Comparison of ENCODE assay signal across 8 mouse cellular contexts in genomic region chr2:136148999-136149398, GRCm38 (mm10).
A peak's percentile ranks its signal among the peaks of the same experiment; 100 is the strongest.
DNase-seq lines count a peak whose midpoint lies in the region; ATAC-seq and TF ChIP-seq lines count a peak whose summit lies in the region.

No protein-coding gene starts in this region.

- H3K27me3 ChIP-seq in midbrain, embryonic 14.5 days (ENCODE audit: control insufficient read depth, insufficient read depth, low read length), result no peaks in the 10 kb centered on the region
- H3K27me3 ChIP-seq in spleen, adult 2 months (ENCODE audit: control insufficient read depth, insufficient read depth, low read length), result no peaks in the 10 kb centered on the region

- peak; percentile 97 for ATAC-seq in granulocyte monocyte progenitor cell, adult 5-6 weeks (replicated peaks; ENCODE audit: poor library complexity, severe bottlenecking)
- ATAC-seq in midbrain, embryonic 14.5 days (ENCODE audit: low FRiP score, low TSS enrichment), result peak; percentile 84

- no peak overlapping the region for H3K9ac ChIP-seq in midbrain, embryonic 14.5 days (replicated peaks; ENCODE audit: low read length)

- no peak for TF ChIP-seq POLR2A in spleen, adult 2 months (IDR thresholded peaks at IDR 0.05; ENCODE audit: low read depth, low read length)

- peak; percentile 52; the same call in 1 of the 2 replicates for TF ChIP-seq CTCF in spleen, adult 2 months (IDR thresholded peaks at IDR 0.05; ENCODE audit: extremely low read depth, insufficient read depth, insufficient read length, insufficient replicate concordance)

- no peaks in the 10 kb centered on the region for H3K4me1 ChIP-seq in midbrain, embryonic 14.5 days (ENCODE audit: control insufficient read depth, insufficient read depth, low read length)
- H3K4me1 ChIP-seq in spleen, adult 2 months (ENCODE audit: control insufficient read depth, insufficient read depth, insufficient read length), result no peaks in the 10 kb centered on the region

- peak; percentile 55 for DNase-seq in gastrocnemius, adult 18-20 months (ENCODE audit: low spot score)
- no peak for DNase-seq in gastrocnemius, postnatal 25 days
- DNase-seq in embryo, embryonic 10.5 days (ENCODE audit: low spot score), result peak; percentile 93
- DNase-seq in kidney, adult 18-20 months, result peak; percentile 72
- peak; percentile 85 for DNase-seq in left cerebral cortex, postnatal 4 days
- DNase-seq in midbrain, embryonic 14.5 days, result peak; percentile 96
- peak in 1 of 2 experiments; percentile 11 for DNase-seq in spleen, adult 2 months (ENCODE audit: low read depth in 1 of 2, low spot score in 2 of 2)

- peak overlapping the region; percentile 38 for H3K4me2 ChIP-seq in midbrain, embryonic 14.5 days (ENCODE audit: low read length)

- 3% methylated on average over 6 of the region's 6 CpGs for WGBS in midbrain, embryonic 14.5 days
- WGBS in spleen, adult 2 months, result 6% methylated on average over 6 of the region's 6 CpGs

- intact Hi-C loops in left cerebral cortex, postnatal 4 days (cut with DNase I), result loop anchor here (2.0 to 10.0 kb wide), 3 partner anchors 236 to 446 kb away; partner anchors contain the start of gene Pak7

- H3K36me3 ChIP-seq in midbrain, embryonic 14.5 days (ENCODE audit: control insufficient read depth, insufficient read depth, low read length), result no peaks in the 10 kb centered on the region
- H3K36me3 ChIP-seq in spleen, adult 2 months (ENCODE audit: control insufficient read depth, insufficient read depth, low read length), result no peaks in the 10 kb centered on the region

- H3K4me3 ChIP-seq in midbrain, embryonic 14.5 days (replicated peaks; ENCODE audit: low read depth, low read length), result no peak overlapping the region
- H3K4me3 ChIP-seq in spleen, adult 2 months (ENCODE audit: extremely low read depth, insufficient read depth, insufficient read length), result no peak overlapping the region

- H3K9me3 ChIP-seq in midbrain, embryonic 14.5 days (ENCODE audit: control insufficient read depth, low read length), result no peaks in the 10 kb centered on the region

- H3K27ac ChIP-seq in midbrain, embryonic 14.5 days (replicated peaks; ENCODE audit: low read depth, low read length), result 0 out of 2 replicates have a peak overlapping the region, but pooled peaks have one; percentile 38
- no peak overlapping the region for H3K27ac ChIP-seq in spleen, adult 2 months (ENCODE audit: insufficient read depth, low read length)
